Mouse (Mus musculus) mesoderm, embryonic 11.5 days (tissue): ENCODE measurements at regions not wholly inside any gene's neighbourhood (a gene's known extent, or its start where the extent isn't known, plus 50 kb on each side); places are given as distances from the start of the nearest gene placed in this dataset.

Experiments
- DNase-seq: peaks from one replicate; pipeline ENCODE4 v3.0.0-alpha.2; 2012; ENCODE audit warnings: low read depth, low spot score

- no peak for DNase-seq
These were observed 208.3 kb upstream of the Dio2 start for GRCm38 (mm10) chr12:90946528-90946918.

DNA sequence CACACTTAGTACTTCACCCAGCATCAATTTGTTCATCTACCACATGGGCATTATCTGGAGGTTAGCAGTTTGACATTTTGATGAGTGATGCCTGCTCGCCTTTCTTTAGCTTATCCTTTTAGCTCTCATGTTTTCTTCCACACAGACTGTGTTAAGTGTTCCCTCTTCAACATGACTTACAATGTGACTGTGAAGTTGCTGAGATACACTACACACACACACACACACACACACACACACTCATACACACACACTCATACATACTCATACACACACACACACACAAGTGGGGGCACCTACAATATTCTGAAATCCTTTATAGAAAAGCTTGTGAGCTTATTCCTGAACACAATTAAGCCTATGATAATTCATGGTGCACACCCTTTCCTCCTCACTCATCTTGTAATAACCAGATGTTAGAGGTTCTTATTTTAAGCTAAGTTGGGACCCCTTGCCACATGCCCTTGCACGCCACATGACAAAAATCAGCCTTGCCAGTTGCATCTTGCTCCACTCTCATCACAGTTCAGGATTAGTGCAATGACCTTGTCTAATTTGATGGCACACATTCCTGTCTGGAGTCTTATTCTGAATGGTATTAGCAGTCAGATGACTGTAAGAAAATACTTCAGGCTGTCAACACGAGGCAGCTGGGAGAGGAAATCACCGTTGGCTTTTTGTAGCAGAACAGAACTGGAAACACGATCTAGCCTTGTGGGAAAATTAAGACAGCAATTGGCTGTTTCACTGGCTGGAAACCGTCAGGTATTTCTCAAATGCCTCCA lies 207.7 kb upstream of the Dio2 start:
- no peak for DNase-seq

- DNase-seq: no peak
These were observed 194.4 kb upstream of the Dio2 start for GRCm38 (mm10) chr12:90932684-90933083.

GRCm38 (mm10) chr12:90932201-90932600 lies 194.0 kb upstream of the Dio2 start:
- DNase-seq: no peak

DNA sequence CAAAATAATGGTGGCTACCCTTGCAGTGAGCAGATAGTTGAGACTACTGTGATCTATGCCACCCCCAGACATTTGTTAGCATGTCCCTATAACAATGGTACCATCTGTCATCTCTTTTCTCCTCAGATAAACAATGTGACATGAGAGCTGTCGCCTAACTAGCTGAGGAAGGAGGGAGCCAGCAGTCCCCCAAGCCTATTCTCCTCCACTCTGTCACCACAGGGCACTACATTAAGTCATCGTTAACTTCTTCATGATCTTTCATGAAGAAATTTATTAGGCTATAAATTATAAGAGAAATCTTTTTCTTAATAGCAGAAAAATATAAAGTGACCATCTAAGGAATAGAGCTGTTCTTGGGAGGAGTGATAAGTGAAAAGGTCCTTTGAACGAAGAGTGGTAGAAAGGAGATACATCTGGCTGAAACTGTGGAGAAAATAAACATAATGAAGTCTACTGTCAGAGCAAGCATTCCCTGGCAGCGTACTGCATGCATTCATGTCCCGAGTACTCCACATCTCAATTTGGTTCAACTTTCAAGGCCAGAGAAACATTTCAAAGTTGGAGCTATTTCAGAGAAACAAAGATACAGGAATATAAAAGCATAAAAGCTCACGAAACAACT lies 192.0 kb upstream of the Dio2 start:
- DNase-seq: no peak

DNA sequence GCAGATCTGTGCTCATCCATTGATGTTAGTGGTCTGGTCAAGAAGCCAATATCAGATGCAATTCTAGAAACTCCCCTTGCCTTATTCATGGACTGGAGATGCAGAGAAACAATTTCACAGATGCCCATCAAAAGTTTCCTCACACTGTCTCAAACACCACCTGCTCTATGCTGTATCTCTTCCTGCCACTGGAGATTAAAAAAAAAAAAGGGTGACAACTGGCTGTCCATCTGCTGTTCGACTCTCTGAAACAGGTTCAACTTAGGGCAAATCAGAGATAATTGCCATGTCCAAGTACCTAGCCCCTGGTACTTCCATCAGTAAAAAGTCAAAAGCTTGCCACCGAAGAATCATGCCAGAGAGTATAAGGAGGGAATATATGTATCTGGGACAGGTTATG lies 185.4 kb upstream of the Dio2 start:
- DNase-seq: no peak

DNA sequence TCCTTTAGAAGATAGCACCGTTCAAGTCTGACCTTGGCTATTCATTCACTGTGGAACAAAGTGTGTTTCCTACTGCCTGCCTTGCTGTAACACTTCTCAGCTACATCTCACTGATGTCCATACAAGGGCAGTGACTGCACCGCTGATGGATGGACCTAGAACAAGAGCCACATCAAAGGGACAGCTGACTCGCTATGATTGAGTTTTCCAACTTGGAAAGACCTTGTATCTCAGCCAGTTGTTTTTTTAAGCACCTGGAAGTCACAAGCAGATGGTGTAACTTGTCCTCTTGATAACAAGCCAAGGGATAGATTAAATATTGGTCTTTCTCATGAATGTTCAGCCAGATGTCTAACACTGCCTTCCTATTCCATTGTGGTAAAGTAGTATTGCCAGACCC lies 184.9 kb upstream of the Dio2 start:
- DNase-seq: no peak

DNA sequence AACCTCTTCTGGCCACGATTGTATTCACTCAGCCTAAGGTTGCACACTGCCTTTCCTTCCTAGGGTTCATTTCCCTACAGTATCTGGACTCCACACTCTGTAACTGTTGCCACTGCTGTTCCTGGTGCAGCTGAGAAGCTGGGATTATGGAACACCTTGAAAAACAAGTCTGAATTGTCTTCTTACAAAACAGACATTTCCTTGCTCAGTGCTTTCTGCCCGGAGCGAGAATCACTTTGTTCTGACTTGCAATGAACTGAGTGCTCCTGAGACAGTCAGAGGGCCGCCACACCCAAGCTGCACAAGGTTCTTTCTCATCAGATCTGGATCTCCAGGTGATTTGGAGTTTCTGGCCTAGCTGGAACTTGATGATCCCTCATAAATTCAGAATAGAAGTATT lies 183.0 kb upstream of the Dio2 start:
- DNase-seq: no peak

GRCm38 (mm10) chr12:90915929-90916713 lies 177.9 kb upstream of the Dio2 start:
- no peak for DNase-seq

GRCm38 (mm10) chr12:90903991-90904390 lies 165.8 kb upstream of the Dio2 start:
- no peak for DNase-seq

DNA sequence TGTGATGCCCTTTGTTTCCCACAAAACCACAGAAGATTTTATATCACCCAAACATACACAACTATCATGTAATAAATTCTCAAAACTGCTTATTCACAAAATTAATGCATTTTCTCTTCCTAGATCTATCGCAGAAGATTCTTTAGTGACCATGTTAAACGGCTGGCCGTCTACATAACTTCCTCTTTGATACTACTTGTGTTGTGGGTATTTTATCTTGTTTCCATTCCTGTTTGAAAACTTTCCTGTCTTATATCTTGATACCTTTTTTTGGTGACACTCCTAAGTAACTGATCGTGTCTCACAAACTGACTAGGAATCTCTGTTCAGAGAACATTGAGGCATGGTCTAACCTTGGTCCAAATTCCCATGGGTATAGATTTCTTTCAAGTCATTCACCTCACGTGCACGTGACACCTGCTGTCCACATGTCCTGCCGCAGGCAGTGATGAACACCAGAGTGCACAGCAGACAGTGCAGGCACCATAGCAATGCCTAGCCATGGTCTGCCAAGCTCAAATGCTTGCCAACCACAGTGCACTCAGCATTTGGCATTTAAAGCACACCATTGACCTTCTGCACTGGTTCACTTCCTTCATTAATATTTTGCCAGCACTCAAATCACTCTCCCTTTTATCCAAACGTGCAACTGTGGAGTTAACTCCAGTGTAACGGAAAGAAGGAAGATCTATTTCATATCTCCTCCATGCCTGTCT lies 155.6 kb upstream of the Dio2 start:
- DNase-seq: no peak

DNA sequence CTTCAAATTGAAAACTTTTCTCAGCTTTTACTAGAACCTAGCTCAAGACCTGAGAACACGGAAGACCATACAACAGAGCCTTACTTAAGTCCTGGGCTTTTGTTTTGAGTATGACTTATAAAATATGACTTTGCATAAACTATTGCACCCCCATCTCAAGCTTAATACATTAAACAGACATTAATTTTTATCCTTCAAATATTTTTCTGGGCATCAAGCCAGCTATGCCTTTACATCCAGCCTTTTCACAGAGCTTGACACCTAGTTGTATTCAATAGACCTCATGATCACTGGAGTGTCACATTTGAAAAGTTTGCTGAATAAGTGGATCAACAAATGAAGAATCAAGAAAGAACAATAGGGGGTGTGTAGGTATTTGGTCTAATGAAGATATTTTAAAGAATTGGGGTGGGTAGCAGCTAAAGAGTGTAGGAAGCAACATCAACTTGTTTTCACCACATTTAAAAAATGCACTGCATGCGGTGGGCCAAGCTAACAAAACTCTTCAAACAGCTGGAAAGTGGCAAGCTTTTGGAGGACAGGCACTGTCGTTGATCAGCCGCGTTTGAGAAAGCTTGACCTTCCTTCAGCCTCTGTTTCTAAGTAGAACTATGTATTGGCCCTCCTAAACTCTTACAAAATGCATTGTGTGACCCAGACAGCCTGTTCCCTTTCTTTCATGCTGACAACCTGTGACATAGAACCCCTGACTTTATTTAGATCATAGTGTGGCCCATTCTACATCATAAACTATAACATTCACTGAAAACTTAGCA lies 138.2 kb upstream of the Dio2 start:
- no peak for DNase-seq

DNA sequence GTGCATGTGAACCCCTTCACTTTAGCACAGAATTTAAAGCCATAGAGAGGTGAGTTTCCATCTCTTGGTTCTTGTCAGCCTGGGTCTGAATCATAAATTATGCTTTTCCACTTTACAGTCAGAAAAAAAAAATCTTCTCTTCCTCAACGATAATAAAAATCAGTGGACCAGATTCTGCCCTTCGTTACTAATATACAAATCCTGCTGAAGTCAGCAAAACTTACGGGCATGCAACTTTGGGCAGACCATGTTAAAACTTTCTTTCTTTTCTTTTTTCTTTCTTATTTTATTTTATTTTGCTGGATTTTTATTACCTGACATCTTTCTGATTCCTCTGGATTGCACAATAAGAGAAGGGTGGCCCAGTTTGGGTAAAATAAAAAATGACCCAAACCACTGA lies 136.6 kb upstream of the Dio2 start:
- DNase-seq: no peak

DNA sequence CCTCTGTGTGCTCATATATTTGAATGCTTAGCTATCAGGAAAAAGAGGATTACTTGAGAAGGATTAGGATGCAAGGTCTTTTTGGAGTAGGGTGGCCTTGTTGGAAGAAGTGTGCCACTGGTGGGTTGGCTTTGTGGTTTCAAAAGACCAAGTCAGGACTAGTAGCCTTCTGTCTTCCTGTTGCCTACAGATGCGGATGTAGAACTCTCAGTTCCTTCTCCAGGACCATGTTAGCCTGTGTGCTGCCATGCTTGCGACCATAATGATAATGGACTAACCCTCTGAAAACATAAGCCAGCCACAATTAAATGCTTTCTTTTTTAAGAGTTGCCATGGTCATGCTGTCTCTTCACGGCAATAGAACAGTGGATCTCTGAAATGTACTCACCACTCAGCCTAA lies 135.7 kb upstream of the Dio2 start:
- DNase-seq: no peak

- DNase-seq: no peak
These were observed 128.4 kb upstream of the Dio2 start for GRCm38 (mm10) chr12:90866597-90866996.

DNA sequence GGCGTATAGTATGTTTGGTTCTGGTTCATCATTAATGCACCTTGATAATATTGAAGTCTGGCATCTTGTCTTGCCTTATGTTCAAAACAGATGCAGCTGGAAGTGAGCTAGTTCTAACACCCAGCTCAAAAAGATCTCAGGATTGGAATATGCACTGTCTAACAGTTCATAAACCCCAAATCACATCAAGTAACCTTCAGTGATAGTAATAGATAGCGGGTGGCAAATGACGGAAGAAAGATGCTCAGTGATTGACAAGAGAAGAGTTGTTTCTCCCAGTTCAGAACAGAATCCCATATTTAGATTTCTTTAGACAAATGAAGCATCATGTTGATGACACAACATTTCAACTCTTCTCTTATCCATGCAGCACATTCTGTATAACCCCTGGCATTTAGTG lies 124.4 kb upstream of the Dio2 start:
- DNase-seq: no peak

DNA sequence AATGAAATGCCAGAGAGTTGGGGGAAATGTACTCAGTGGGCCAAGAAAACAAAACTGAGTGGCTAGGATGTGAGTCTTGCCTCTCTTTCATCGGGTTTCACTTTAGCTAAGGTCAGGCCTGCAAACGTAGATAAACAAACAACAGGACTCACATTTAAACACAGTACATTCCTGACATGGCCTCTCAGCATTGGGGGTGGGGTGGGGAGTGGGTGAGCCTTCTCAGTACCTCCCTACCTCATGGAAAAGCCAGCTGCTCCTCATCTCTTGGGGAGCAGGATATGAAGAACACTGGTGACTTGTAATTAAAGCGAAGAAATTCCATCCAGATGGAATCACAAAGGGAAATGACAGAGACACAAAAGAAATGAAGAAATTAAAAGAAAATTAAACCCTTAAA lies 119.5 kb upstream of the Dio2 start:
- peak; percentile 15 for DNase-seq

DNA sequence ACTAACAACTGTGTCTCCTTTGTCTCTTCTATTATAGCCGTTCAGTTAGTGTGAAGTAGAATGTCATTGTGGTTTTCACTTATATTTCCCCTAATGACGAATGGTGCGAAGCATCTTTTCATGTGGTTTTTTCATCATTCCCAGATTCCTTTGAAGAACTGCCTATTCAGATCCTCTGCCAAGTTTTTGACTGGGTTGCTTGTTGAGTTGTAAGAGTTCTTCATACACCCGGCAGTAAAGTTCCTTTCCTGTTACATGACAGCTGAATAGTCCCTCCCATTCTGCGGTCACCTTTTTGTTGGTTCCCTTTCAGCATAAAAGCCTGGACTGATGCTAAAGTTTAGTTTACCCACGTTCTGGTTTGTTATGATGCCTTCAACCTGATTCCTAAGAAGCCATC lies 72.4 kb upstream of the Dio2 start:
- DNase-seq: no peak

DNA sequence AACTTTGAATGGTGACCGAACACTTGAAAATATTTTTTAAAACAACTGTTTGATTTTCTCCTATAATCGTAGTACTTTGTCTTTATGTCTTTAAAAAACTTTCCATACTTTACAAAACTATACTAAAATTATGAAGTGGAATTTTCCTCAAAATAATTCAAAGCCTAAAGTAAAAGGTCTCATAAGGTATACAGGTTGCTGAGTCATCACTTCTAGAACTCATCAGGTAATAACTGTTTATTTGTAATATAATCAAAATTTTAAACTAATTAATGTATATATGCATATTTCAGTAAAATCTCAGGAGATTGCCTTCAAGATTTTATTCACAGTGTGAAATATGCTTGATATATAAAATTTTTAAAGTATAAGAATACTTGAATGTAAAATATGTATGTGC lies 52.3 kb upstream of the Dio2 start:
- no peak for DNase-seq
